Mouse (Mus musculus) embryo, embryonic 11.5 days (tissue): ENCODE measurements at regions not wholly inside any gene's neighbourhood (a gene's known extent, or its start where the extent isn't known, plus 50 kb on each side); places are given as distances from the start of the nearest gene placed in this dataset.
A peak's percentile ranks its signal among the peaks of the same experiment; 100 is the strongest.

Experiments used
- DNase-seq: peaks from one replicate; pipeline ENCODE4 v3.0.0-alpha.2; 2012; ENCODE audit warnings: low read depth, low spot score

- DNase-seq, result peak; percentile 71
Measured at GRCm38 (mm10) chr7:31208237-31209054, 52.8 kb upstream of the Gramd1a start.

GRCm38 (mm10) chr7:31207563-31208236, 52.0 kb upstream of the Gramd1a start:
- DNase-seq, result no peak
